ENCODE assay signal across 8 mouse cellular contexts in the genomic region with DNA sequence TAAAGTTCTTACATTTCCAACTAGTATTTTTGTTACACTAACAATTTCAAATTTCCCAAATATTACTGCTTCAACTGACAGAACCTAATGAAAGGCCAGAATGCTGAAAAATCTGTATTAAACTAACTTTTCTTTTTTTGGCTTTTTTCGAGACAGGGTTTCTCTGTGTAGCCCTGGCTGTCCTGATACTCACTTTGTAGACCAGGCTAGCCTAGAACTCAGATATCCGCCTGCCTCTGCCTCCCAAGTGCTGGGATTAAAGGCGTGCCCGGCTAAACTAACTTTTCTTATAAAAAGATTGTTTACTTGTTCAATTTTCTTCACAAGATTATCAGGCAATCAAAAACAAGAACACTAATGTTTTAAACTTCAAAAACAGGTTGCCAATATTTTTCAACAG. TPM values are rescaled to one million over a fixed set of nuclear protein-coding genes. Genes with fewer than 3 reads are reported as not detected.
DNase-seq lines count a peak whose midpoint lies in the region; ATAC-seq and TF ChIP-seq lines count a peak whose summit lies in the region.
"Had no signal": no experiment of that assay in that cellular context is flagged by ENCODE, and none has a peak within 500 bp of the region (broad histone marks: within the 10 kb centered on the region; RNA-seq: fewer than 3 reads in every experiment).

No protein-coding gene starts in this region.

- H3K9ac ChIP-seq in limb, embryonic 12.5 days (replicated peaks): peak overlapping the region; percentile 84

- no peaks in the 10 kb centered on the region for H3K36me3 ChIP-seq in forebrain, embryonic 10.5 days (replicated peaks)
- no peaks in the 10 kb centered on the region for H3K36me3 ChIP-seq in limb, embryonic 12.5 days
- no peaks in the 10 kb centered on the region for H3K36me3 ChIP-seq in small intestine, adult 2 months (ENCODE audit: control insufficient read depth, insufficient read depth, low read length)

- TF ChIP-seq CTCF in lung, adult 2 months (IDR thresholded peaks at IDR 0.05; ENCODE audit: insufficient read depth, low read length): no peak
- no peak for TF ChIP-seq CTCF in small intestine, adult 2 months (IDR thresholded peaks at IDR 0.05; ENCODE audit: extremely low read depth, insufficient read length, insufficient replicate concordance, low read depth, low read length)

- peak overlapping the region; percentile 100; the same call in 1 of the 2 replicates for H3K27ac ChIP-seq in forebrain, embryonic 10.5 days
- H3K27ac ChIP-seq in limb, embryonic 12.5 days: no peak overlapping the region
- peak overlapping the region; percentile 98; the same call in 1 of the 2 replicates for H3K27ac ChIP-seq in small intestine, adult 2 months (ENCODE audit: insufficient read depth, low read depth, low read length)

- WGBS in lung, adult 2 months: 10% methylated on average over 4 of the region's 4 CpGs
- 63% methylated on average over 4 of the region's 4 CpGs for WGBS in forebrain, embryonic 10.5 days
- WGBS in limb, embryonic 12.5 days: 50% methylated on average over 4 of the region's 4 CpGs
- 14% methylated on average over 4 of the region's 4 CpGs for WGBS in small intestine, adult 2 months

- ATAC-seq in limb, embryonic 12.5 days (ENCODE audit: insufficient number of reproducible peaks, insufficient read depth, low FRiP score, low TSS enrichment, low read depth): no peak

- no peaks in the 10 kb centered on the region for H3K9me3 ChIP-seq in forebrain, embryonic 10.5 days
- no peaks in the 10 kb centered on the region for H3K9me3 ChIP-seq in limb, embryonic 12.5 days

- H3K4me1 ChIP-seq in lung, adult 2 months (ENCODE audit: control insufficient read depth, insufficient read depth, low read length): peaks cover 18% of the 10 kb centered on the region
- peaks cover 53% of the 10 kb centered on the region for H3K4me1 ChIP-seq in forebrain, embryonic 10.5 days
- H3K4me1 ChIP-seq in limb, embryonic 12.5 days (replicated peaks): peaks cover 26% of the 10 kb centered on the region
- peaks cover 4% of the 10 kb centered on the region; the same call in 1 of the 2 replicates for H3K4me1 ChIP-seq in small intestine, adult 2 months (ENCODE audit: control insufficient read depth, insufficient read depth, insufficient read length, low read length)

- DNase-seq in lung, adult 2 months: no peak
- DNase-seq in lung, postnatal 36 days: no peak
- no peak for DNase-seq in forebrain, embryonic 10.5 days (ENCODE audit: extremely low spot score, low spot score)
- no peak for DNase-seq in layer of hippocampus, postnatal 10 days (ENCODE audit: low spot score in 2 of 2)
- no peak for DNase-seq in urinary bladder, adult 2 months (ENCODE audit: low spot score)

- H3K4me2 ChIP-seq in limb, embryonic 12.5 days: peak overlapping the region; percentile 65

- no peaks in the 10 kb centered on the region for H3K27me3 ChIP-seq in forebrain, embryonic 10.5 days (ENCODE audit: poor library complexity, severe bottlenecking)
- H3K27me3 ChIP-seq in limb, embryonic 12.5 days: no peaks in the 10 kb centered on the region
- no peaks in the 10 kb centered on the region for H3K27me3 ChIP-seq in small intestine, adult 2 months (ENCODE audit: control insufficient read depth, insufficient read depth, low read length)

- no peak for TF ChIP-seq POLR2A in lung, adult 2 months (IDR thresholded peaks at IDR 0.05; ENCODE audit: borderline replicate concordance, extremely low read depth, low read depth, low read length)
- no peak for TF ChIP-seq POLR2A in small intestine, adult 2 months (IDR thresholded peaks at IDR 0.05; ENCODE audit: low read depth, low read length)

- peak overlapping the region; percentile 99 for H3K4me3 ChIP-seq in lung, adult 2 months (replicated peaks; ENCODE audit: extremely low read depth, low read depth, low read length)
- H3K4me3 ChIP-seq in forebrain, embryonic 10.5 days: peak overlapping the region; percentile 96
- peak overlapping the region; percentile 89 for H3K4me3 ChIP-seq in limb, embryonic 12.5 days (replicated peaks)
- H3K4me3 ChIP-seq in small intestine, adult 2 months (ENCODE audit: low read depth, low read length): peak overlapping the region; percentile 16; the same call in 1 of the 2 replicates

RNA-seq across cellular contexts. Expression of a gene that starts 31.5 kb away (rescaled TPM):
- not detected in 2 replicates for polyA plus RNA-seq in lung, adult 2 months (2012; rRNA removed)
- polyA plus RNA-seq in forebrain, embryonic 10.5 days (2016; fragmentation: Nextera tagmentation; extraction: Ambion mirVana): 2.2 and 2.5 TPM in 2 replicates
- polyA plus RNA-seq in limb, embryonic 12.5 days (2016; fragmentation: Nextera tagmentation; extraction: Ambion mirVana): 2.9 and 3.9 TPM in 2 replicates
- not detected in 2 replicates for polyA plus RNA-seq in small intestine, adult 2 months (2012; rRNA removed)
- total RNA-seq in layer of hippocampus, postnatal 10 days (2021): 1 to 10 TPM; 1.8 to 1.9 TPM
- 0.22 and 0.25 TPM in 2 replicates for polyA plus RNA-seq in urinary bladder, adult 2 months (2012; rRNA removed)
- polyA plus RNA-seq: spleen, adult 2 months had no signal

RNA-seq across cellular contexts. Expression of a gene that starts 31.6 kb away (rescaled TPM):
- polyA plus RNA-seq in lung, adult 2 months (2012; rRNA removed): 7.7 and 8.9 TPM in 2 replicates
- polyA plus RNA-seq in forebrain, embryonic 10.5 days (2016; fragmentation: Nextera tagmentation; extraction: Ambion mirVana): 4.3 and 4.9 TPM in 2 replicates
- 4.4 and 5.9 TPM in 2 replicates for polyA plus RNA-seq in limb, embryonic 12.5 days (2016; fragmentation: Nextera tagmentation; extraction: Ambion mirVana)
- polyA plus RNA-seq in small intestine, adult 2 months (2012; rRNA removed): 3.6 and 5.7 TPM in 2 replicates
- 10 to 100 TPM; 18.2 to 19.6 TPM for total RNA-seq in layer of hippocampus, postnatal 10 days (2021)
- polyA plus RNA-seq in urinary bladder, adult 2 months (2012; rRNA removed): 7.5 and 9.8 TPM in 2 replicates

Comparison
In these comparisons a context has a peak if more than half of its experiments do, and no peak if none do; other contexts are left out.
1. H3K4me3 ChIP-seq: peak in every context shown above with its lines; median percentile 99 in lung, adult 2 months; 96 in forebrain, embryonic 10.5 days; 89 in limb, embryonic 12.5 days; 16 in small intestine, adult 2 months.